Mouse (Mus musculus) macrophage (primary cell): ENCODE results near the gene Gm11992. TPM values are rescaled to one million over a fixed set of nuclear protein-coding genes. Genes with fewer than 3 reads are reported as not detected.

Source experiments
- polyA plus RNA-seq: library from polyadenylated mRNA; stranded (reverse); fragments of 250-400 nt; gene quantifications from 3 replicates; pipeline ENCODE4 v1.2.4, GENCODE M21; 2018; ENCODE audit warnings: inconsistent platforms

Gene Gm11992
- polyA plus RNA-seq, 1 experiment from 2014 or later: 0.42 TPM

Other genes with a start within 250 kb of the Gm11992 start
- gene Pkd1l1, start 75.3 kb upstream of the Gm11992 start, polyA plus RNA-seq: not detected in 3 replicates
- 4.2 to 8.5 TPM (median 4.8 TPM) in 3 replicates for gene Hus1, start 37.4 kb upstream of the Gm11992 start, polyA plus RNA-seq
- gene Sun3, start 397 bp downstream of the Gm11992 start, polyA plus RNA-seq: not detected in 3 replicates
- 0.23 TPM in 1 of 3 replicates, not detected in the others for gene Upp1, start 69.5 kb downstream of the Gm11992 start, polyA plus RNA-seq
- 0.01 to 0.06 TPM (median 0.04 TPM) in 3 replicates for gene Abca13, start 143.3 kb downstream of the Gm11992 start, polyA plus RNA-seq